Mouse (Mus musculus): ENCODE results near the gene Fbxw22.

- TF ChIP-seq POLR2A (IDR thresholded peaks at IDR 0.05; ENCODE audit: borderline replicate concordance, extremely low read depth, low read depth, low read length): no peak
- no peak for TF ChIP-seq CTCF (IDR thresholded peaks at IDR 0.05; ENCODE audit: insufficient read depth, low read length)
These were observed 44.9 kb upstream of the Fbxw22 start, which contains the start of gene Fbxw16 for GRCm38 (mm10) chr9:109449040-109449439.
